Mouse (Mus musculus) embryo, embryonic 11.5 days (tissue): ENCODE measurements around the gene Gm6657.

Source experiments
- DNase-seq: peaks from one replicate; pipeline ENCODE4 v3.0.0-alpha.2; 2012; ENCODE audit warnings: low read depth, low spot score

Gene Gm6657

DNA sequence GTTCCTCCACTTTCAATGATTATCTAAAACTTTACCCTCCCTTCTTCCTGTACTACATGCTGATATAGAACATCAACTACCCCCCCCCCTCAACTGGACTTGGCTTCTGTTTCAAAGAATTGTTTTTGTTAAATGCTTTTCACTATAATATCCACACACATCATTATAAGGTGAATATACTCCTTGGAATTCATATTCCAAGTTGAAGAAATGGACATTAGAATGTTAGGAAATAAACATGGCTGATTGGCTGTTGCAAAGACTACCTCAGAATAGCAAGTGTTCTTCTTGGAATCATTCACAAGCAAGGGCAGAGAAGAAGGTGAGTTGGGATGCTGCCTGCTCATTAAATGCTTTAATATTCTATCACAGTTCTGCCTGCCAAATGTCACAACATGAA is at the start of gene Gm6657:
Gm6657 (plus strand) TSS at position 301 of the 400 bp plus-strand sequence.
- no peak for DNase-seq

DNA sequence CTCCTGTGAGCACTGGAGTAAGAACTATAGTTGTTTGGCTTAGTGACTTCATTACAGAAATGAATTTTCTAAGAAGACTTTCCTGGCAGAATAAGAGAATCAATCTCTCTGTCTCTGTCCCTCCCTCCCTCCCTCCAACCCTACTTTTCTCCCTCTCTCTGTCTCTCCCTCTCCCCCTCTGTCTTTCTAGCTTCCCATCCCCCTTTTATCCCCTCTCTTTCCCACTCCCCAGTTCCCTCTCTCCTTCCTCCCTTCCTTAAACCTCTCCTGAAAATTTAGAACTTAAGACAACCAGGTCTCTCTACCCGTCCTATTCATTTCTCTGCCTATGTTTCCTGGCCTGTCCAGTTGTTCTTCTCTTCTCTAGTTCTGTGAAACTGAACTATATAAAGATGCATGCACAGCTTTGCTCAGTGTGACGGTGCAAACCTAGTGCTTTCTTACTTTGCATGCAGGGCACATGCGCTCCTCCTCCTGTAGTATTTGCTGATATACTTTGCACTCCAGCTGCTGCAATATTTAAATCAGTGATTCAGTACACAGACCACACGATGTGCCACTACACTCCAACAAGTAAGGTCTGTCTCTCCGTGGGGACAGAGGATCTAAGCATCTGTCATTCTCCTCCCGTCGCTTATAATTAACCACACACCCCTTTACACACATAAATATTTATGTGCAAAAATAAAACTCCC is 40.6 kb upstream of the Gm6657 start:
- no peak for DNase-seq

DNA sequence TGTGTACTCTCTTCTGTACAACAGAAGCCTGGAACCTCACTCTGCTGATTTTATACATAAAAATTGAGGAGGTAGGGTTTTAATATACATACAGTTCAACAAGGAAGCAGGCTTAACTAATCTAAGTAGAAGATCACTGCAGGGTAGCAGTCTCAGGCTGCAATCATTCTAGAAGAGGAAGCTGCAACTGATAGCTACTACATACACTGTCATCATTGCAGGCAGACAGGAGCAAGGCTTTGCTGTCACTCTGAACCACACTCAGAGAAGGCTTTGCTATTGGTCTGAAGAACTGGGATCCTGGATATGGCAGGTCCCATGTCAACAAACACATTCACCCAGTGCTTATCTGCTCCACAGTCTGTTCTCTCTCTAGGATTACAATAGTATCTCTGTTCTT is 23.9 kb upstream of the Gm6657 start:
- no peak for DNase-seq

- no peak for DNase-seq
These were observed 20.1 kb upstream of the Gm6657 start for GRCm38 (mm10) chr12:78173945-78174344.

DNA sequence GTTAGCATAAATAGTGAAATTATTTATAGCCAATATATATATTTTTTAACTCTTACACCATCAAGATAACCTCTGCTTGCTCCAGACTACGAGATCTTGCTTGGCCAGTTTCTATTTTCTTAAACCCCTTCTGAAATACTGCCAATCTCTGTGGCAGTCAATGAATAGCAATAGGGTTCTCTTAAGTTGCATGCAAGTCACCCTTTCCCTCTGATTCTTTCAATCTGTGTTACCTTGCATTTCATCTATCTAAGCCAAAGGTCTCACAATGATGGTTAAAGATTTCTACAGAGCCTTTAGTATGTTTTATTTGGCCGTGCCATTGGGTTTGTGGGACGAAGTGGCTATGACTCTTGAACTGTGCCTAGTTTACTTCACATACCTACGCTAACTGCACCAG is 19.4 kb upstream of the Gm6657 start:
- no peak for DNase-seq

DNA sequence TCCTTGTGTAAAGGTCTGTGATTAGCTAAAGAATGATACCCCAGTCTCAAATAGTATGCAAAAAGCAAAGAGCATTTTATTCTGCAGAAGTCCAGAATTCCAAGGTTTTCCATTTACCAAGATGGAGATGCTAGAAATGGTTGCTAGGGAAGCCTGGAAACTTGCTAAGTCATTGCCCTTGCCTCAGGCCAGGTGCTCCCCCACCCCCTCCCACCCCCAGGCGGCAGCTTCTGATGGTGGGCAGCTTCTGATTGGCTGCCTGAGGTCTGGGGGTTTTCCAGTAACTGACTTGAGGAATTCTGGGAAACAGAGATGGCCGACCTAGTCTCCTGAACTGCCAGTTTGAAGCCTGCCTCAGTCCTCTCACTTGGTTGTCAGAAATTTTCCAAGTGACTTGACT is 12.6 kb upstream of the Gm6657 start:
- no peak for DNase-seq

- no peak for DNase-seq
These were observed 1.3 kb downstream of the Gm6657 start for GRCm38 (mm10) chr12:78195368-78195767.

GRCm38 (mm10) chr12:78203646-78204045 is 9.6 kb downstream of the Gm6657 start:
- DNase-seq: no peak

DNA sequence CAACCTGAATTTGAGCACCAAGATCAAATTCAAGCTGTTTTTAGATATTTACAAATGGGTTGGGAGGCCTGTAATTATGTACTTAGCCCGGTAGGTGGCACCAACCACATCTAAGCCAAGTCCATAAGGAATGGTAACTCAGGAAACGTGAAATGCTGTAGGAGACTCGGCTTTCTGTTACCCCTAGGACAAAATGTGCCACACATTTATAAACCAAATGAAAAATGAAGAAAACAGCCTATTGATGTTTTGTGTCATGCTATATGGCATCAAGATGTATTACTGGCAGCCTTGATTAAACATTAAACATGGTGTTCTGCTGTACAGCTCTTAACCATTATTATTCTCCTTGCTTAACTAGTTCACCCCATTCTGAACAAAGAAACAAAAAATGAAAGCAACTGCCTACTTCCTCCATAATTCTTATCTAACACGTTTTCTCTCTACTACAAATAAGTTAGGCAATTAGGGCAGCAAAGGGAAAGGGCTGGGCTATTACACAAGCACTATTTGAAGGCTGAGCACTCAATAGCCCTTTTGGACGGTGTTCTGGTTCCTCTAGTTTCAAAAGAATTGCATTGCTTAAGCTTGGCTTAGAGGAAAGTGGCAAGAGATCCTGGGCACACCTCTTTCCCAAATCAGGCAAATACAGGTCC is 12.0 kb downstream of the Gm6657 start:
- peak; percentile 57 for DNase-seq

- DNase-seq: no peak
These were observed 12.5 kb downstream of the Gm6657 start for GRCm38 (mm10) chr12:78206571-78206960.

- DNase-seq: no peak
These were observed 15.8 kb downstream of the Gm6657 start for GRCm38 (mm10) chr12:78209856-78210255.

GRCm38 (mm10) chr12:78215490-78215889 is 21.4 kb downstream of the Gm6657 start:
- no peak for DNase-seq

- DNase-seq: no peak
These were observed 25.3 kb downstream of the Gm6657 start for GRCm38 (mm10) chr12:78219191-78219825.

DNA sequence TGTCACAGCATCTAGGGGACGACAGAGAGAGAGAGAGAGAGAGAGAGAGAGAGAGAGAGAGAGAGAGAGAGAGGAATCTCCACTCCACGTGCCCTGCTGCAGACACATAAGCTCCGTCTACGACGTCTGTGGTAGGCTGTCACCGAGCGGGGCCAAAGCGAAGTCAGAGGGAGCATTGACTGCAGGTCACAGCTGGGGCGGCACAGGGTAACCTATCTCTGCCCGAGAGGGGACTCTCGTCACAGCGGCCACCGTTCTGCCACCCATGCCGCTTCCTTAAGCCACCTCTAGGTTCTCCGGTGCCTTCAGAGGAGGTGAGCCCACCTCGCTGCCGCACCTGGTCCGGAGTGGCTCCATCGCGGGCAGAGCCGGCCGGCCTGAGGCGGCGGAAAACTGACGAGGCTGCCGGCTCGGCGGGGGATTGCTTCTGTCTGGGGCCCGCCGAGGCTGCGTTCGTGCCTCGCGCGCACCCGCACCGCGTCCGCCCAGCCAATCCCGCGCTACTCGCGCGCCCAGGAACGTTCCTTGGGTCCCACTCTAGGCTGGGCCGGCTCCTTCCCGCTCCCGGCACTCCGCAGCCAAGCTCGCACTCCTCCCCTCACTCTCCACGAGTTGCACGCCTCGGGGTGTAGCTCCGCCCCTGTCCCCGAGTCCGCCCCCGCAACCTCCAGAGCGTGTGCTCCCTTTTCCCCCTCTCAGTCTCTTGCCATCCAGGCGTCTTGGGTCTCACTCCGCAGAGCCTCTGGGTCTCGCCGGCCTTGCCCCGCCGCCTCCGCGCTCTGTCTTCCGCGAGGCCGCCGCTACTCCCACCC is 31.9 kb downstream of the Gm6657 start, which contains the start of gene Gphn:
Gphn (plus strand) TSS at position 673 of the 812 bp plus-strand sequence.
- peak; percentile 79 for DNase-seq

DNA sequence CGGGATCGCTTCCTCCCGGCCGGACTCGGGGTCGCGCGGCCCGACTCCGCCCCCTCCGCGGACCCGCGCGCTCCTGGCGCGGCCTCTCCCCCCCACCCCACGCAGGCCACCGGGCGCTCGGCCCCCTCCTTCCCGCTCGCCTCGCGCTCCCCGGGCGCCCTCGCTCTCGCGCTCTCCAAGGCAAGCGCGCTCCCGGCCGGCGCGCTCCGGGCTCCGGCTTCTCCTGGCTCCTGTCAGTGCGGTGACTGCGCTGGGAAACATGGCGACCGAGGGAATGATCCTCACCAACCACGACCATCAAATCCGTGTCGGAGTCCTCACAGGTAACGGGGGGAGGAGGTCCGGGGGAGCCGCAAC is 32.5 kb downstream of the Gm6657 start:
- peak; percentile 85 for DNase-seq

- DNase-seq: peak; percentile 16
These were observed 33.2 kb downstream of the Gm6657 start for GRCm38 (mm10) chr12:78227021-78227932.

DNA sequence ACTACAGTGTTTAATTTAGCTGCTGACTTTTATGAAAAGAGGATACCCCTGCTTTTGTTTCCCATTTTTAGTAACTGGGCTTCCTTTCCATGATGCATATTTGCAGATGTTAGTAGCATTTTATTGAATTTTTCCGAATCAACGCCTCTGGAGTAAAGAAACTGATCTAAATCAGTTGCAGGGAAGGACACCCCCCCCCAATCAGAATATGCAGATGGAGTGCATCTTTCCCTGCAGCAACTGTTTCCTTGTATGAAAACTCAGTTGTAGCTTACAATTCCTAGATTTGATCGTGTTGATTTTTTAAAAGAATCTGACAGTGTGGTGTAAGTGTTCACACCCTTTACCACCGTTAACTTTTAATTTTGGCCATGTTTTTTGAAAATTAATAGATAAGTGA is 34.1 kb downstream of the Gm6657 start:
- no peak for DNase-seq

DNA sequence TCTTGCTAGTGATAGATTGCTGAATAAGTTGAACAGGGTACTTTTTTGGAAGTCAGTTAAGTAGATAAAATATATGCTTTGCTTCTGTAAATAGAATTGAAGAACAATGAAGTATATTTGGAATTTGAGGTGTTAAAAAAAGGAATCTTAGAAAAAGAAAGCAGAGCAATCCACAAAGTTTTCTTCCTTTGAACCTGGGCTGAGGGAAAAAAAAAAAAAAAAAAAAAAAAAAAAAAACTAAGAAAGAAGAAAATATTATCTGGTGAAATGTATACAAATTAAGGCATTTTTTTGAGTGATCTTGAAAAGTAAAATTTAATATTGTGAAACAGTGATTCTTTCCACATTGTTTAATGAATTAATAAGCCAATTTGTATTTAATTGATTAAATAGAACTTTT is 38.5 kb downstream of the Gm6657 start:
- DNase-seq: no peak

DNA sequence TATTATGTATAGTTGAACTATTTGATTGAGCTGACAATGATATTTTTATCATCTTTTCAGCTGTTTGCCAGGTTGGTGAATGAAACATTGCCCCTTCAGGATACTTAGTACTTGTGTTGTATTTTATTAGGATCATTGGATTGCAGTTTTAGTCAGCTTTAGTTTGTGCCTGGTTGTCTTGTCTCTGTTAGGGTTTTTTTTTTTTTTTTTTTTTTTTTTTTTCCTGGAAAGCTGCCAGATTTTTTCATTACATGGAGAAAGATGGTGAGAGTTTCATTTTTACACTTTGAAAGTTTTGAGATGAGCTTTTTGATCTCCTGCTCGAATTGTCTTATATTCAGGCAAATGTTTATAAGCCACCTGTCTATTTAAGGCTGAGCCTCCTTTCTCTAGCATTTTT is 54.3 kb downstream of the Gm6657 start:
- DNase-seq: no peak

GRCm38 (mm10) chr12:78249151-78249550 is 55.1 kb downstream of the Gm6657 start:
- no peak for DNase-seq
